Mouse (Mus musculus) myocyte (in vitro differentiated cells): Measurements from ENCODE around the gene Csgalnact2.

Source experiments
- CEBPB ChIP-seq: IDR thresholded peaks from 2 replicates; pipeline ENCODE4 v1.6.1; 2011; ENCODE audit warnings: mild to moderate bottlenecking, moderate library complexity; ENCODE audit not compliant: poor library complexity, insufficient read depth, severe bottlenecking
- E2F4 ChIP-seq: IDR thresholded peaks from one replicate; pipeline ENCODE4 v1.6.1; 2011; ENCODE audit warnings: mild to moderate bottlenecking, control low read depth, moderate library complexity; ENCODE audit not compliant: insufficient read depth
- MAX ChIP-seq: IDR thresholded peaks from one replicate; pipeline ENCODE4 v1.6.1; 2011; ENCODE audit warnings: low read depth, mild to moderate bottlenecking, control low read depth
- MYOD1 ChIP-seq, 3 experiments: IDR thresholded peaks; one replicate each; pipeline ENCODE4 v1.6.1; 2011; ENCODE audit warnings: control low read depth in 2 of 3, low read depth in 2 of 3, mild to moderate bottlenecking in 2 of 3, moderate library complexity in 1 of 3; ENCODE audit not compliant: insufficient read length in 2 of 3, control insufficient read depth in 1 of 3
- MYOG ChIP-seq, 3 experiments: IDR thresholded peaks; one replicate each; pipeline ENCODE4 v1.6.1; 2011; ENCODE audit warnings: control low read depth in 2 of 3, low read depth in 2 of 3, mild to moderate bottlenecking in 2 of 3; ENCODE audit not compliant: insufficient read length in 2 of 3, control insufficient read depth in 1 of 3, insufficient read depth in 1 of 3
- POLR2A ChIP-seq: IDR thresholded peaks from one replicate; pipeline ENCODE4 v1.6.1; 2011; ENCODE audit warnings: low read depth, mild to moderate bottlenecking, control low read depth, moderate library complexity; ENCODE audit not compliant: insufficient read length
- POLR2AphosphoS2 ChIP-seq: IDR thresholded peaks from one replicate; pipeline ENCODE4 v1.6.1; 2011; ENCODE audit warnings: low read depth, control low read depth; ENCODE audit not compliant: insufficient read length
- REST ChIP-seq: IDR thresholded peaks from one replicate; pipeline ENCODE4 v1.6.1; 2011; ENCODE audit warnings: mild to moderate bottlenecking, control low read depth, moderate library complexity; ENCODE audit not compliant: insufficient read depth, insufficient read length
- SRF ChIP-seq: IDR thresholded peaks from one replicate; pipeline ENCODE4 v1.6.1; 2011; ENCODE audit warnings: low read depth; ENCODE audit not compliant: control insufficient read depth, insufficient read length
- USF1 ChIP-seq: IDR thresholded peaks from one replicate; pipeline ENCODE4 v1.6.1; 2011; ENCODE audit warnings: low read depth, mild to moderate bottlenecking, control low read depth, moderate library complexity

DNA sequence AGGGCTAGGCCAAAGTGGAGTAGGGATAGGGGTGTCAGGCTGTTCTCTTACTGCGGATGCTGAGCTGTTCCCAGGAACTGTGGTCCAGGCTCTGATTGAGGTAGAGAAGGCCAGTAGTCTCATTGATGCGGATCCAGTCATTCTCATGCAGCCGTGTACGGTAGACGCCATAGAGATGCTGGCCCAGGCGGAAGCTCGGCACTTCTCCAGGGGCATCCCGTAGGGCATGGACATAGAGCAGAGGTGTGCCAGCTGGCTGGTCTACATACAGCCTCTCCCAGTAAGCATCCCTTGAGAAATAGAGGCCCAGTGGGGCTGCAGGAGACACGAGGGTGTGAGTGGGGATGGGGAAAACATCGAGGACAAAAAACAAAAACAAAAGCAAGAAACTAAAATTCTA, 45.2 kb upstream of the Csgalnact2 start:
- no peak for TF ChIP-seq POLR2A
- TF ChIP-seq POLR2AphosphoS2, result no peak
- no peak for TF ChIP-seq USF1
- no peak for TF ChIP-seq MYOG (IDR thresholded peaks at IDR 0.05; ENCODE audit: control insufficient read depth in 1 of 3, insufficient read depth in 1 of 3, insufficient read length in 2 of 3, low read depth in 2 of 3)
- no peak for TF ChIP-seq E2F4
- TF ChIP-seq MYOD1 (IDR thresholded peaks at IDR 0.05; ENCODE audit: control insufficient read depth in 1 of 3, insufficient read length in 2 of 3, low read depth in 2 of 3), result no peak
- TF ChIP-seq REST, result no peak
- TF ChIP-seq MAX, result no peak
- TF ChIP-seq SRF, result no peak
- no peak for TF ChIP-seq CEBPB
